Mouse (Mus musculus): ENCODE results near the gene Nosip. TPM values are rescaled to one million over a fixed set of nuclear protein-coding genes. Genes with fewer than 3 reads are reported as not detected.

Gene Nosip
- polyA plus RNA-seq, 1 experiment from 2014 or later: 49.5 TPM

GRCm38 (mm10) chr7:45073171-45073707 is 11.0 kb downstream of the Nosip start:
- ATAC-seq: no peak
- H3K4me1 ChIP-seq (replicated peaks): no peaks in the 10 kb centered on the region
- H3K27me3 ChIP-seq (replicated peaks): no peaks in the 10 kb centered on the region
- peaks cover 21% of the 10 kb centered on the region for H3K36me3 ChIP-seq
- WGBS: 80% methylated on average over 7 of the region's 7 CpGs
- H3K4me3 ChIP-seq (replicated peaks): no peak overlapping the region
- H3K9ac ChIP-seq: no peak overlapping the region
- no peaks in the 10 kb centered on the region for H3K9me3 ChIP-seq
- H3K4me2 ChIP-seq (replicated peaks): no peak overlapping the region
- H3K27ac ChIP-seq: no peak overlapping the region

GRCm38 (mm10) chr7:45073949-45074348 is 11.7 kb downstream of the Nosip start:
- Histone ChIP-seq H3K27me3 (replicated peaks) (no peaks in the 10 kb centered on the region), H3K4me3 (replicated peaks) (no peak overlapping the region), H3K9ac (no peak overlapping the region), H3K36me3 (peaks cover 21% of the 10 kb centered on the region), H3K4me2 (replicated peaks) (no peak overlapping the region), H3K27ac (no peak overlapping the region), H3K4me1 (replicated peaks) (no peaks in the 10 kb centered on the region), H3K9me3 (no peaks in the 10 kb centered on the region)
- no peak for ATAC-seq
- 90% methylated on average over 12 of the region's 12 CpGs for WGBS

DNA sequence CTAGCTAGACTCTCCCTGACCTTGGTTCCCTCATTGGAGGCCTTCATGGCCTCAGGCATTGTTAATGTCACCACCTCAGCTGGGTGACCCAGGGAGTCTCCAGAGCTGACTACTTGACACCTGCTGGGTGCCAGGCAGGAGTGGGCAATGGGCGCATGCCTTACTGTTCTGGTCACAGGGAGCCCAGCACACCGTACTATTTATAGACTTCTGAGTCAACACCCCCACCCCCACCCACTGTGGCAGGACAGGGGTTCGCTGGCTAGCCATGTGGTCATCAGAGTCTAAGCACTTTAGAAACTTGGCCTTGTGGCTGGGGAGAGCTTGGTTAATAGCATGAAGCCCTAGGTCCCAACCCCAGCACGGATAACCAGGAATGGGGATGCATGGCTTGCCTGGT is 13.2 kb downstream of the Nosip start:
- no peaks in the 10 kb centered on the region; the same call in 1 of the 2 replicates for H3K4me1 ChIP-seq (replicated peaks)
- no peak for ATAC-seq
- no peak overlapping the region for H3K4me3 ChIP-seq (replicated peaks)
- H3K36me3 ChIP-seq: peaks cover 21% of the 10 kb centered on the region
- no peak overlapping the region for H3K4me2 ChIP-seq (replicated peaks)
- H3K9ac ChIP-seq: no peak overlapping the region
- WGBS: 74% methylated on average over 4 of the region's 4 CpGs
- H3K27ac ChIP-seq: no peak overlapping the region
- H3K9me3 ChIP-seq: no peaks in the 10 kb centered on the region
- H3K27me3 ChIP-seq (replicated peaks): no peaks in the 10 kb centered on the region

- Histone ChIP-seq H3K4me1 (replicated peaks) (no peaks in the 10 kb centered on the region; the same call in 1 of the 2 replicates), H3K4me2 (replicated peaks) (no peak overlapping the region), H3K27me3 (replicated peaks) (no peaks in the 10 kb centered on the region), H3K36me3 (peaks cover 24% of the 10 kb centered on the region), H3K27ac (no peak overlapping the region), H3K9me3 (no peaks in the 10 kb centered on the region), H3K4me3 (replicated peaks) (no peak overlapping the region), H3K9ac (no peak overlapping the region)
- 92% methylated on average over 30 of the region's 30 CpGs for WGBS
- ATAC-seq: no peak
Measured at GRCm38 (mm10) chr7:45076501-45076900, 14.3 kb downstream of the Nosip start.

DNA sequence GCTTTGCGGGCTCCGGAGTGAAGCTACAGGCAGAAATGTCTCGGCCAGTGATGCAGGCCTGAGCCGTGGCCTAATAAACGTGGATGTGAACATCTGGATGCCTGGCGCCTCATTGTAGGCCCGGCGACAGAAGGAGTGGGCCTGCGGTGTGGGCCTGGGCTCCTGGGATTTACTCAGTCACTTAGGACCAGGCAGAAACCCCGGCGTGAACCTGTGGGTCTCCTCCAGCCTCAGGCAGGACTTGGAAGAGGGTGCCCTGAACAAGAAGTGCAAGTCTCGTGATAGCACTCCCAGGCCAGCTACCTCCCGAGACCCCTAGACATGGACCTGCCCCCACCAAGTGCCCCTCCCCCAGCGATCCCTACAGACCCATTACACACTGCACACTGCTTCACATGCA is 15.1 kb downstream of the Nosip start:
- Histone ChIP-seq H3K4me1 (replicated peaks) (no peaks in the 10 kb centered on the region; the same call in 1 of the 2 replicates), H3K36me3 (peaks cover 24% of the 10 kb centered on the region)
- 85% methylated on average over 14 of the region's 14 CpGs for WGBS

GRCm38 (mm10) chr7:45077829-45078228 is 15.6 kb downstream of the Nosip start:
- Histone ChIP-seq H3K27me3 (replicated peaks) (no peaks in the 10 kb centered on the region), H3K27ac (no peak overlapping the region), H3K9ac (no peak overlapping the region), H3K4me2 (replicated peaks) (no peak overlapping the region), H3K4me1 (replicated peaks) (peaks cover 3% of the 10 kb centered on the region; the same call in 1 of the 2 replicates), H3K9me3 (no peaks in the 10 kb centered on the region), H3K36me3 (peaks cover 24% of the 10 kb centered on the region), H3K4me3 (replicated peaks) (no peak overlapping the region)
- no peak for ATAC-seq
- WGBS: 90% methylated on average over 2 of the region's 2 CpGs

More for the DNA sequence above, 15.1 kb downstream of the Nosip start:
- Histone ChIP-seq H3K4me3 (replicated peaks) (no peak overlapping the region), H3K9ac (no peak overlapping the region), H3K27ac (no peak overlapping the region), H3K27me3 (replicated peaks) (no peaks in the 10 kb centered on the region), H3K4me2 (replicated peaks) (no peak overlapping the region), H3K9me3 (no peaks in the 10 kb centered on the region)
- ATAC-seq: no peak

- Histone ChIP-seq H3K4me3 (replicated peaks) (no peak overlapping the region), H3K27me3 (replicated peaks) (no peaks in the 10 kb centered on the region), H3K36me3 (peaks cover 26% of the 10 kb centered on the region), H3K4me2 (replicated peaks) (no peak overlapping the region), H3K9ac (no peak overlapping the region), H3K27ac (no peak overlapping the region), H3K4me1 (replicated peaks) (peaks cover 8% of the 10 kb centered on the region; the same call in 1 of the 2 replicates), H3K9me3 (no peaks in the 10 kb centered on the region)
- WGBS: 28% methylated on average over 9 of the region's 9 CpGs
- ATAC-seq: no peak; the same call in 1 of the 2 replicates
Measured at GRCm38 (mm10) chr7:45078513-45078912, 16.3 kb downstream of the Nosip start.

- Histone ChIP-seq H3K9me3 (no peaks in the 10 kb centered on the region), H3K27me3 (replicated peaks) (no peaks in the 10 kb centered on the region), H3K4me1 (replicated peaks) (peaks cover 8% of the 10 kb centered on the region; the same call in 1 of the 2 replicates), H3K36me3 (peaks cover 27% of the 10 kb centered on the region), H3K4me2 (replicated peaks) (no peak overlapping the region), H3K4me3 (replicated peaks) (no peak overlapping the region), H3K9ac (no peak overlapping the region), H3K27ac (no peak overlapping the region)
- WGBS: under 1% methylated on average over 10 of the region's 10 CpGs
- ATAC-seq: no peak
Measured at GRCm38 (mm10) chr7:45079856-45080255, 17.6 kb downstream of the Nosip start.

- no peak overlapping the region for H3K9ac ChIP-seq
- peaks cover 8% of the 10 kb centered on the region; the same call in 1 of the 2 replicates for H3K4me1 ChIP-seq (replicated peaks)
- H3K36me3 ChIP-seq: peaks cover 22% of the 10 kb centered on the region
- H3K27me3 ChIP-seq (replicated peaks): no peaks in the 10 kb centered on the region
- H3K27ac ChIP-seq: no peak overlapping the region
- H3K4me3 ChIP-seq (replicated peaks): no peak overlapping the region
- no peak for ATAC-seq
- WGBS: 58% methylated on average over 5 of the region's 5 CpGs
- no peaks in the 10 kb centered on the region for H3K9me3 ChIP-seq
- no peak overlapping the region for H3K4me2 ChIP-seq (replicated peaks)
Measured at GRCm38 (mm10) chr7:45081016-45081415, 18.8 kb downstream of the Nosip start.

DNA sequence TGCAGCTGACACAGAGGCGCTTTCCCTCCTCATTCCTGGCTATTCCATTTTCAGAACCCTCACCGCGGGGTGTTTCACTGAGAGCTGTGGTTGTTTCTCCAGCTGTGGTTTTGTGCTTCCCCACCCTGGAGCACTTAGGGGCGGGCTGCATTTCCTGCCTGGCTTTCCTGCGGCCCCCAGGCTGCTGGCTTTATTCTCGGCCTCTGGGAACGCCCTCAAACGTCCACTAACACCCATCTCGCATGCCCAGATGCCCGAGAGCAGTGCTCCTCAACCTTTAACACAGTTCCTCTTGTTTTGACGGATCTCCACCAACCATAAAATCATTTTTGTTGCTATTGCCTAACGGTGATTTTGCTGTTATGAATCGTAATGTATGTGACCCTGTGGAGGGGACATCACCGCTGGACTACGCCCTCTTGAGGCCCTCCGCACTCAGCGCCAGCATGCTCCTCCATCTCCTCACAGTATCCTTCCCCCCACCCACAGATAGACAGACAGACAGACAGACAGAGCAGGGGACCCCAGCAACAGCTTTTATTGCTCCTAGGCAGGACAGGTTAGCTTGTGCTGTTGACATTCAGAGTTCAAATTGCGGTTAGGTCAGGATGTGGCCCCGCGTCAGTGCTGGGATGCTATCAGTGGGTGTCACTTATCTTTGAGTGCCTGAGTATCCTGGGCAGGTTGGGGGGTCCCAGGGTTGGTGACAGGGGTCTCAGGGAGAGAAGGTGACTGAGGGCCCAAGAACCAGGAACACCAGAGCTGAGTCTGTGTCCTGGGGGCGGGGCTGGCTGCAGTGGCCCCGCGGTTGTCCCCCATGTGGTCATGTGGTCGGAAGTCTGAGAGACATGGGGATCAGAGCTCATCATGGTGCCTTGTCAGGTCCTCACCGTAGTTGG is 20.4 kb downstream of the Nosip start:
- 60% methylated on average over 25 of the region's 25 CpGs for WGBS
- peak overlapping the region; percentile 36 for H3K4me2 ChIP-seq (replicated peaks)
- H3K36me3 ChIP-seq: peaks cover 26% of the 10 kb centered on the region

DNA sequence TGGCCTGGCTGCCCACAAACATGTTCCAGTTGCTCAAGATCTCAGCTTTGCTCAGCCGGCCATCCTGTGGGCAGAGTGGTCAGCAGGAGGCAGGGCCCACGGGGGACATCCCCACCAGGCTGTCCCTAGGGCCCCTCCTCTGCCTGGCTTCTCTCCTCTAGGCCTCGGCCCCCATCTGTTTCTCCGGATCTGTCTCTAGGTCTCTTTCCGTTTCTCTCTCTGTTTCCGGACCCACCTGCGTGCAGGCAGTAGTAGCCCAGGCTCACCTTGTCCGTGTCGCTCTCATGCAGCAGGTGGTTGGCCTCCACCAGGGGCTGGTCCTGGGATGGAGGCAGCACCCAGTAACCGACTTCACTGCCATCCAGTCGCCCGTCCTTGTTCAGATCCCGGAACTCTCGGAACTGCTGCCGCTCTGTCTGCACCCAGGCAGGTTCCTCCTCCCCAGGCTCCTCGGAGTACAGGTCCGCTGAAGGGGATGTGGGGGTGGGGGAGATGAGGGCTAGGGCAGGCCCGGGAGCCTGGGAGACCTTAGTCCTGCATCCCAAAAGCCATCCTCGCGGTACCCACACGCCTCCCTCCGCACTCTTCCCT is 21.2 kb downstream of the Nosip start:
- Histone ChIP-seq H3K36me3 (peaks cover 28% of the 10 kb centered on the region), H3K4me2 (replicated peaks) (0 out of 2 replicates have a peak overlapping the region, but pooled peaks have one; percentile 2), H3K27ac (0 out of 2 replicates have a peak overlapping the region, but pooled peaks have one; percentile 28), H3K4me1 (replicated peaks) (peaks cover 8% of the 10 kb centered on the region; the same call in 1 of the 2 replicates), H3K9ac (no peak overlapping the region), H3K4me3 (replicated peaks) (no peak overlapping the region), H3K9me3 (no peaks in the 10 kb centered on the region), H3K27me3 (replicated peaks) (no peaks in the 10 kb centered on the region)
- ATAC-seq: no peak
- 82% methylated on average over 22 of the region's 22 CpGs for WGBS

More for the DNA sequence above, 20.4 kb downstream of the Nosip start:
- peaks cover 8% of the 10 kb centered on the region; the same call in 1 of the 2 replicates for H3K4me1 ChIP-seq (replicated peaks)
- H3K9ac ChIP-seq: no peak overlapping the region
- ATAC-seq: peak; percentile 27; the same call in 1 of the 2 replicates
- peak overlapping the region; percentile 27; the same call in 1 of the 2 replicates for H3K27ac ChIP-seq
- no peak overlapping the region for H3K4me3 ChIP-seq (replicated peaks)
- H3K27me3 ChIP-seq (replicated peaks): no peaks in the 10 kb centered on the region
- H3K9me3 ChIP-seq: no peaks in the 10 kb centered on the region

DNA sequence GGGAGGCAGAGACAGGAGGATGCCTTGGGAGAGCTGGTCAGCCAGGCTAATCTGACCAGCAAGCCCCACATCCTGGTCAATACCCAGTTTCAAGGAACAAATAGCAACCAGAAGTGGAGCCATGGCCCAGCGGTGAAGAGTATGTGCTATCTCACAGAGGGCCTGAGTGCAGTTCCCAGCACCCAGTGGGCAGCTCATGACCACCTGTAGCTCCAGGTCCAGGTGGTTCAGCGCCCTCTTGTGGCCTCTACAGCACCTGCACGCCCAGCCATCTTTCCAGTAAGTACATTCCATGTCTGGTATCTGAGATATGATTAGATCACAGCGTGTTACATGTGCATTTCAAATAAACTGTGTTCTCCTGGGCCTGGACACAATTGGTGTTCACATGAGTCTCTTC is 23.9 kb downstream of the Nosip start:
- Histone ChIP-seq H3K9me3 (no peaks in the 10 kb centered on the region), H3K27ac (no peak overlapping the region), H3K36me3 (peaks cover 30% of the 10 kb centered on the region), H3K27me3 (replicated peaks) (no peaks in the 10 kb centered on the region), H3K4me1 (replicated peaks) (peaks cover 13% of the 10 kb centered on the region), H3K9ac (no peak overlapping the region), H3K4me2 (replicated peaks) (no peak overlapping the region), H3K4me3 (replicated peaks) (no peak overlapping the region)
- WGBS: 75% methylated on average over 4 of the region's 4 CpGs
- ATAC-seq: no peak

Data from intestine, embryonic 15.5 days (tissue).